Mouse (Mus musculus): ENCODE data around the gene Tcstv3. TPM values are rescaled to one million over a fixed set of nuclear protein-coding genes. Genes with fewer than 3 reads are reported as not detected.
"Not testable (repeated sequence)": the region's sequence is repeated elsewhere in the genome, so short reads cannot be mapped to it uniquely, and the experiment has no call there.

Tcstv3 gene
- polyA plus RNA-seq (2015; fragmentation: Nextera tagmentation; extraction: Ambion mirVana), result not detected in 2 replicates

DNA sequence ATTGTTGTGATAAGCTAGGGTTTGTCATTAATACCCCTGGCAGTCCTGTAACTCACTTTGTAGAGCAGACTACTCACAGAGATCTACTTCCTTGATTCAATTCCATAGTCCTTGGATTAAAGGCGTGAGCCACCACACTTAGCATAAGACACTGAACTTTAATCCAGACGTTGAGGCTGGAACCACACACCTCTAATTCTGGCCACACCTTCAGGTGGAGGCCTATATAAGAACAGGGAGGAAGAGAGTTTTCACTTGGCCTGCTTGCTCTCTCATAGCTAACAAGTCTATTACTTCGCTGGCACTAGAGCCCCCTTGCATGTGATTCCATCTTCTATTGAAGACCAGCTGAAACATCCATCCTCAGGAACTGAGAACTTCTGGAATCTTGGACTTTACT lies at the start of gene Tcstv3:
TSS of gene Tcstv3 (plus strand) at position 301 of the 400 bp plus-strand sequence.
- H3K4me3 ChIP-seq (ENCODE audit: low read depth, low read length); DNase-seq (ENCODE audit: low spot score); H3K9ac ChIP-seq (replicated peaks; ENCODE audit: low read depth); H3K4me2 ChIP-seq (replicated peaks; ENCODE audit: low read depth, low read length); H3K27ac ChIP-seq (ENCODE audit: low read length); H3K4me1 ChIP-seq (ENCODE audit: insufficient read depth, low read depth, low read length); H3K27me3 ChIP-seq (replicated peaks; ENCODE audit: insufficient read depth, low read length); H3K9me3 ChIP-seq (ENCODE audit: low read length); ATAC-seq; H3K36me3 ChIP-seq (ENCODE audit: insufficient read depth, low read length): not testable (repeated sequence)
- WGBS, result 67% methylated on average over 3 of the region's 3 CpGs

DNA sequence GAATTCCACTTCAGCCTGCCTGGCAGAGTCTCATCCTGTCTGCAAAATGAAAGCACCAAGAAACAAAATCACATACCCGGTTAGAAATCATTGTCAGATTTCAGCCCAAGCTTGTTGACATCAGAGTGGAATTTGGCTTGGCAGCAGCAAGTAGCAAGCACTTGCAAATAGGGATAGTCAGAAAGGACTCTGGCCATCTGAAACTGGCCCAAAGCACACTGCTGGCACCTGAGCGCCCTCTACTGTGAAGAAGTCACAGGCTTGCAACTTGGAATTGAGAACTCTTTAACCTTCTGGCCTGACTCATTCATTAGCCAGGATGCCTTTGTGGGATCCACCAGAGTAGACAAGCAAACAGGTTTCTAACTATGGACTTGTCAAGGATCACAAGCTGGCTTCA lies 38.8 kb upstream of the Tcstv3 start:
- H3K9me3 ChIP-seq (ENCODE audit: low read length), result not testable (repeated sequence)
- 17% methylated on average over 2 of the region's 2 CpGs for WGBS

DNA sequence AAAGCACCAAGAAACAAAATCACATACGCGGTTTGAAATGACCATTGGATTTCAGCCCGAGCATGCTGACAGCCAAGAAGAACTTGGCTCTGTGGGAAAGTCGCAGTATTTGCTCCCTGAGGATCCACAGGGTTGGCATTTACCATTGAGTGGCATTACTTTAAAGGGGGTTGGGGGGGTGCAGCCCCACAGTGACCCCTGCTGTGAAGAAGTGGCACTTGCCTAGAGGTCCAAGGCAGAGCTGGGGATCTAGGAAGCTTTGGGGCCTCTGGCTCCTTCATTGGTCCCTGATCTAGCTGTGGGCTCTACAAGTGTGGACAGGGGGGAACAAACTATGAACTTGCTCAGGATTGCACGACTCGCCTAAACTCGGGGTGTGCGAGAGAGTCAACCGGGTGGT lies 37.9 kb upstream of the Tcstv3 start:
- DNase-seq (ENCODE audit: low spot score), result no peak
- Histone ChIP-seq H3K4me2 (replicated peaks; ENCODE audit: low read depth, low read length) (no peak overlapping the region), H3K27me3 (replicated peaks; ENCODE audit: insufficient read depth, low read length) (no peaks in the 10 kb centered on the region), H3K27ac (ENCODE audit: low read length) (no peak overlapping the region), H3K4me1 (ENCODE audit: insufficient read depth, low read depth, low read length) (no peaks in the 10 kb centered on the region), H3K9ac (replicated peaks; ENCODE audit: low read depth) (no peak overlapping the region), H3K9me3 (ENCODE audit: low read length) (no peaks in the 10 kb centered on the region), H3K4me3 (ENCODE audit: low read depth, low read length) (no peak overlapping the region), H3K36me3 (ENCODE audit: insufficient read depth, low read length) (no peaks in the 10 kb centered on the region)
- no peak for TF ChIP-seq EP300 (IDR thresholded peaks at IDR 0.05)
- no peak for TF ChIP-seq CTCF (IDR thresholded peaks at IDR 0.05)
- no peak for ATAC-seq
- 87% methylated on average over 9 of the region's 9 CpGs for WGBS

More for the DNA sequence above, 38.8 kb upstream of the Tcstv3 start:
- not testable (repeated sequence) for H3K27ac ChIP-seq (ENCODE audit: low read length); ATAC-seq; H3K4me1 ChIP-seq (ENCODE audit: insufficient read depth, low read depth, low read length); DNase-seq (ENCODE audit: low spot score); H3K36me3 ChIP-seq (ENCODE audit: insufficient read depth, low read length); H3K4me2 ChIP-seq (replicated peaks; ENCODE audit: low read depth, low read length); H3K27me3 ChIP-seq (replicated peaks; ENCODE audit: insufficient read depth, low read length); H3K9ac ChIP-seq (replicated peaks; ENCODE audit: low read depth); H3K4me3 ChIP-seq (ENCODE audit: low read depth, low read length)

DNA sequence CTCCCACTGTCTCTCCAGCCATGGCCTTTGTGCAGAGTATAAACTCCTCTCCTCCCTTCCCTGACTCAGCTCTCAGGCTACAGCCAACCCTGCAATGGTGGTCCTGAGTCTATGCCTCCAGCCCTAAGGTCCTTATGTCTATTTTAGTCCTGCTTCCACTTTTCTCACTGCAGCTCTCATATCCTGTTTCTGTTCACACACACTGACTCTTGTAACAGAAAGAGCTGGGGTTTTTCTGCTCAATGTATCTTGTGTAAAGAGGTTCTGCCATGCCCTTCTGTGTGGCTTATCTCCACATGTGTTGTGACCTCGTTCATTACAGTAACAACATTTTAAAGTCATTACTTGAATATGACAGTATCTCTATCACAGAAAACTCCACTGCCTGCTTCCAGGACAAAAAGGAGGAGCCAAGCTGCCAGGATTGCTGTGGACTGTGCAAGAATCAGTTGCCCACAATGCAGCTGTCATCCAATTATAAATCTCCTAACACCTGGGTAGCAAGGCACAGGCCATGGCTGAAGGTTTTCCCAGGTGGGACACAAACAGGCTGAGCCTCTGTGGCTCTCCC lies 17.3 kb upstream of the Tcstv3 start:
- Histone ChIP-seq H3K4me3 (ENCODE audit: low read depth, low read length) (no peak overlapping the region), H3K9ac (replicated peaks; ENCODE audit: low read depth) (no peak overlapping the region), H3K9me3 (ENCODE audit: low read length) (no peaks in the 10 kb centered on the region), H3K36me3 (ENCODE audit: insufficient read depth, low read length) (no peaks in the 10 kb centered on the region), H3K4me2 (replicated peaks; ENCODE audit: low read depth, low read length) (no peak overlapping the region), H3K4me1 (ENCODE audit: insufficient read depth, low read depth, low read length) (no peaks in the 10 kb centered on the region), H3K27ac (ENCODE audit: low read length) (no peak overlapping the region), H3K27me3 (replicated peaks; ENCODE audit: insufficient read depth, low read length) (no peaks in the 10 kb centered on the region)
- no peak for DNase-seq (ENCODE audit: low spot score)
- TF ChIP-seq CTCF (IDR thresholded peaks at IDR 0.05) (no peak), EP300 (IDR thresholded peaks at IDR 0.05) (no peak)
- 49% methylated on average over 1 of the region's 1 CpGs for WGBS
- no peak for ATAC-seq

DNA sequence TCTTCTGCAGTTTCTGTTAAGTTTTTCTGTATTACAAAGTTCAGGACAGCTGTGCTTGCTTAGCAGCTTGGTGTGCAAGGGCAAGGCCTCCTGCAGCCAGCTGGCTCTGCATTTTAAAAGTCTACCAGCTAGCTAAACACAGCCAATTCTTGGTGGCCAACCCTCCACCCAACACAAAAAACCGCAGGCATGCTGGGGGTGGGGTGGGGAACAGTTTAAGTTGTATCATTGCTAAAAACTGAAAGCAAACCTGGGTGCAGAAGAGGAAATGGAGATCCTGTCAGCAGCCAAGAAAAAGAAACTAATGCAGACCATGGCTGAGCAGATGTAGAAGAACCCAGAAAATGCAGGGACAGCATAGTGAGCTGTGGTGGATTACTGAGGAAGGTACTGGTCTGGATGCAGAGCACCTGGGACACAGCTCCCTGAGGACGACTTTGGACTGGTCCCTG lies 16.7 kb upstream of the Tcstv3 start, which contains the start of gene BC147527:
TSS of gene BC147527 (plus strand) at position 402 of the 452 bp plus-strand sequence.
- Histone ChIP-seq H3K27ac (ENCODE audit: low read length) (no peak within 1 kb of the TSS), H3K9me3 (ENCODE audit: low read length) (no peaks in the 10 kb centered on the region), H3K4me1 (ENCODE audit: insufficient read depth, low read depth, low read length) (no peaks in the 10 kb centered on the region), H3K9ac (replicated peaks; ENCODE audit: low read depth) (no peak within 1 kb of the TSS), H3K4me3 (ENCODE audit: low read depth, low read length) (no peak within 1 kb of the TSS), H3K4me2 (replicated peaks; ENCODE audit: low read depth, low read length) (no peak within 1 kb of the TSS), H3K36me3 (ENCODE audit: insufficient read depth, low read length) (no peaks in the 10 kb centered on the region), H3K27me3 (replicated peaks; ENCODE audit: insufficient read depth, low read length) (no peaks in the 10 kb centered on the region)
- no peak for DNase-seq (ENCODE audit: low spot score)
- WGBS, result 56% methylated on average over 2 of the region's 2 CpGs
- no peak for ATAC-seq
- TF ChIP-seq CTCF (IDR thresholded peaks at IDR 0.05), result no peak
- TF ChIP-seq EP300 (IDR thresholded peaks at IDR 0.05), result no peak

DNA sequence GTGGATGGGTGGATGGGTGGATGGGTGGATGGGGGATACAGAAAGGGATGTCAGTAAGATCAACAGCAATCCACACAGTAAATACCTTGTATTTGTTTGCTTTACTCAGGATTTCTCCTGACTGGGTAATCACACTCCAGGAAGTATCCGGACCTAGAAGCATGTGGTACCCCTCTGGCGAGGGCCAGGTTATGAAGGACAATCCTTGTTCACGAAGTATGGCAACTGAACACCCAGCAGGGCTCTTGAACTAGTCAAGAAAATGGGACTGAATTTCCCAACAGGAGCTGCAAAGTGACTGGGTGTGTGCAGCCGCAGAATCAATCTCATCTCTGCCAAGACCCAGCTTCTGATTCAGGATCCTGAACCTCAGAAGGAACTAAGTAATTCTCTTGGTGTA lies 15.8 kb upstream of the Tcstv3 start:
- no peak overlapping the region for H3K4me3 ChIP-seq (ENCODE audit: low read depth, low read length)
- no peak for ATAC-seq
- 78% methylated on average over 4 of the region's 4 CpGs for WGBS
- TF ChIP-seq CTCF (IDR thresholded peaks at IDR 0.05) (no peak), EP300 (IDR thresholded peaks at IDR 0.05) (no peak)
- H3K9me3 ChIP-seq (ENCODE audit: low read length), result no peaks in the 10 kb centered on the region
- no peaks in the 10 kb centered on the region for H3K36me3 ChIP-seq (ENCODE audit: insufficient read depth, low read length)
- H3K9ac ChIP-seq (replicated peaks; ENCODE audit: low read depth), result no peak overlapping the region
- H3K27me3 ChIP-seq (replicated peaks; ENCODE audit: insufficient read depth, low read length), result no peaks in the 10 kb centered on the region
- no peak overlapping the region for H3K27ac ChIP-seq (ENCODE audit: low read length)
- H3K4me1 ChIP-seq (ENCODE audit: insufficient read depth, low read depth, low read length), result no peaks in the 10 kb centered on the region
- no peak for DNase-seq (ENCODE audit: low spot score)
- H3K4me2 ChIP-seq (replicated peaks; ENCODE audit: low read depth, low read length), result no peak overlapping the region

DNA sequence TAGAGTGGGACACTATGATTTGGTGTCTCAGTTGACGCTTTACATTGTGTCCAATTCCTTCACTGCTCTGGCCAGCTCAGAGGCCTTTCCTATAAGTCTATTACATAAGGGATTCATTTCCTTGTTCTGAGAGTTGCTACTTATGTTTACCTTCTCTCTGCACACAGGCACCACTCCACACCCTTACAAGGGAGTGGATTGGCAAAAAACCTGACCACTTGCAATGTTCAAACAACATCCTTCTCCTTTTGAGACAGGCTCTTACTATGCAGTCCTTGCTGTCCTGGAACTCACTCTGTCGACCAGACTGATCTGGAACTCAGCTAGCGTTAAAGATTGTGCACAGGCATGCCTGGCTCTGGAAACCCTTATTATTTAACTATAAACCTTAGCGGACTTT lies 5.9 kb upstream of the Tcstv3 start:
- Histone ChIP-seq H3K4me1 (ENCODE audit: insufficient read depth, low read depth, low read length) (no peaks in the 10 kb centered on the region), H3K9ac (replicated peaks; ENCODE audit: low read depth) (no peak overlapping the region), H3K4me2 (replicated peaks; ENCODE audit: low read depth, low read length) (no peak overlapping the region), H3K9me3 (ENCODE audit: low read length) (no peaks in the 10 kb centered on the region), H3K36me3 (ENCODE audit: insufficient read depth, low read length) (no peaks in the 10 kb centered on the region), H3K4me3 (ENCODE audit: low read depth, low read length) (no peak overlapping the region), H3K27me3 (replicated peaks; ENCODE audit: insufficient read depth, low read length) (no peaks in the 10 kb centered on the region), H3K27ac (ENCODE audit: low read length) (no peak overlapping the region)
- ATAC-seq (peak; percentile 52), DNase-seq (ENCODE audit: low spot score) (peak; percentile 46)
- 50% methylated on average over 4 of the region's 4 CpGs for WGBS
- TF ChIP-seq CTCF (IDR thresholded peaks at IDR 0.05), result no peak
- TF ChIP-seq EP300 (IDR thresholded peaks at IDR 0.05), result no peak
